Mouse (Mus musculus) cerebellum, postnatal 36 days (tissue): ENCODE results near the gene Guca2b.
A peak's percentile ranks its signal among the peaks of the same experiment; 100 is the strongest.
"Not testable (repeated sequence)": the region's sequence is repeated elsewhere in the genome, so short reads cannot be mapped to it uniquely, and the experiment has no call there.

Experiments used
- DNase-seq, 2 experiments: peaks; one replicate each; pipeline ENCODE4 v3.0.0; 2021 to 2022; ENCODE audit warnings: mixed read lengths in 2 of 2

Gene Guca2b

DNA sequence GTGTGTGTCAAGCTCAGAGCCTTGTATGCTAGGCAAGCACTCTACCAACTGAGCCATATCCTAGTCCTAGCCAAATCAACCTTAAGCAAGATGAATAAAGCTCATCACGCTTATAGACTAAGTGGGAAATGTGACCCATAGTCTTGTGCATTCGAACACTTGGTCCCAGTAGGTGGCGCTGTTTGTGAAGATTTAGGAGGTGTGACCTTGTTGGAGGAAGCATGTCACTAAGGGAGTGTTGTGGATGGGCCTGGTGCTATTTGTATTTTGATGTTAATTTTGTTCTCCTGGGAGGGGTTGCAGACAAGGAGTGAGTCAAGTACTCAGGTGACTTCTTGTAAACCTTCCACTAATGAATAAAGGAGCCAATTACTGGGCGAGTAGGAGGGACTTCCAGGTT lies 16.1 kb downstream of the Guca2b start:
- no peak for DNase-seq

DNA sequence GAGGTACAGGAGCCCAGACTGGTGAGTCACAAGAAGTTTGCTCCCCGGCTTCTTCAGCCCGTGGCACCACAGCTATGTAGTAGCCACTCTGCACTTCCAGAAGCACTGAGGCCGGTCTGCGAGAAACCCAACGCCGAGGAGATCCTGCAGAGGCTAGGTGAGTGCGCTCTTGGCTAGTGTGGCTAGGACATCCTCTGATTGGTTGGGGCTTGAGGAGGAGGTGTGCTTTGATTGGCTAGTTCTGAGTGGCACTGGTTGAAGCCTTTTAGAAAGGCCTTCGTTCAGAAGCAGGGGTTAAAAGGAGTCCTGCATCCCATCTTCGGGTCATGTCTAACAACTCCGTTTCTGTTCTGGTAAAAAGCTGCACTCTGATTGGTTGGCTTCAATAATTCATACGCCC lies 20.1 kb downstream of the Guca2b start:
- DNase-seq, result no peak

DNA sequence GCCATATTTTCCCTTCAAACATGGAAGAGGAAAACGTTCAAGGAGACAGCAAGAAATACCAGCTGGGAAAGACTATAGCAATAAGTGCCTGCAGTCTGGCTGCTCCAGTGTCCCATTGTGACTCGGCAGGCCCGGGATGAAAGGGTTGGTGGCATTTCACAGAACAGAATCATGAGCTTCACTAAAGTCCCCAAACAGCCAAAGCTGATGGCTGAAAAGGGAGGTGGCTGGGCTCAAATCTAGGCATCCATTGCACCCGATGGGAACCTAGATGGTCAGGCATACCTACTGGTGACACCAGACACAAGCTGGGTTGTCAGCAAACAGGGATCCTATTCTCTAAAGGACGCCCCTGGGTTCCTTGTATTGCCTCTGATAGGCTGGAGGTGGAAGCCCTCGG lies 20.8 kb downstream of the Guca2b start:
- no peak for DNase-seq

DNA sequence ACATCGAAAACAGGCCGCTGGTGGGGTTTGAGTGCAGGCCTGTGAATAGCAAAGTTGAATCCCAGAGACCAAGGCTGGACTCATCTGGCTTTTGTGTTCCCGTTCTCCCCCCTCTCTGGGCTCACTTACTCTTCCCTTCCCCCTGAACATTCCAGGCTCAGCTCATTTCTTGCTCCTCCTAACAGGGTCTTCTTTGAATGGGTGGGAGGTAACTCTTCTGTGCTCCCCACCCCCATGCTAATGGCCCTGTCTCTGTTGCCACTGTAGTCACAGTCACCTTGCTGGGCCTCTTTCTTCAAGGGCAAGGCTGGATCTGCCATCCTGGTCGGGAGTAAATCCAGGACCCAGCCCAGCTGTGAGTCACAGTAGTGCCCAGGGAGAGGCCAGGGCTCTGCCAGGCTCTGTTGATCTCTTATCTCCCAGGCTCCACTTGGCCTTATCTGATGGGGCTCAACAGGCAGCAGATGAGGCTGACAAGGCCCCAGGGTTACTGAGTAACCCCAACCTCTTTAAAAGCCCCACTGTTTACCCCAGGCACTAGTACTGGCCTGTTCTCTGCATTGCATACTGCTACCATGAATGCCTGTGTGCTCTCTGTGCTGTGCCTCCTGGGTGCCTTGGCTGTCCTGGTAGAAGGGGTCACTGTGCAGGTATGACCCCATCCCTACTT lies 21.4 kb downstream of the Guca2b start, which contains the start of gene Guca2a:
Gene Guca2a (plus strand): TSS at position 529 of the 670 bp plus-strand sequence.
- DNase-seq, result no peak

DNA sequence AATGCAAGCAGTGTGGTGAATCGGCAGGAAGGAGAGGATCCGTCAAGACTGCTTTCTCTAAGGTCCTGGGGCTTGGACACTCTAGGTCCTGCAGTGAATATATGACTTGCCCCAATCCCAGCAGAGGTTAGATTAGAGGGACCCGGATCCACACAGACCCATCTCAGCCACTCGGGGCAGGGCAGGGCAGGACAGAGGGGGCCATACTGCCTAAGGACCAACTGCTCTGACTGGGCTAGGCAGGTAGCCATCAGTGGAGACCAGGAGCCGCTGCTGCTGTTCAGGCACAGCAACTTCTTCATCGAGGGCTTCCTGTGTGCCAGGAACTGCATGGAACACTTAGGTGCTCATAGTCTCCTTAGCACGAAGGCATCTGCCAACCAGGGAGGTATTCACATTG lies 22.0 kb downstream of the Guca2b start:
- no peak for DNase-seq

DNA sequence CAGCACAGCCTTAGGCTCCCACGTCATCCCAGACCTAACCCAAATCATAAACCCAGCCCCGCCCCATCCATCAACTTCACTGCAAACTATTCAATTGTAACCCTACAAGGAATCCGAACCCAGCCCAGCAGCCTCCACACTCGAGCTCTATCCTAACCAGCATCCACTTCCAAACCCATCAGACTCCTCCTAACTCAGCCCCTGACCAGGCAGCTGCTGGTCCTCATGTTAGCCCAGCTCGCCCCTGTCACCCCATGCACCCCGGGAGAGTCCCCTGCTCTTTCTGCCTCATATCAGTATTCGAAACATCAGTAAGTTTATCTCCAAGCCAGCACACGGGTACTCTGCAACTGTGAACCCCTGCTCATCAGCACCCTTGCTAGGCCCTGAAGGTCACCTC lies 23.1 kb downstream of the Guca2b start:
- no peak for DNase-seq

DNA sequence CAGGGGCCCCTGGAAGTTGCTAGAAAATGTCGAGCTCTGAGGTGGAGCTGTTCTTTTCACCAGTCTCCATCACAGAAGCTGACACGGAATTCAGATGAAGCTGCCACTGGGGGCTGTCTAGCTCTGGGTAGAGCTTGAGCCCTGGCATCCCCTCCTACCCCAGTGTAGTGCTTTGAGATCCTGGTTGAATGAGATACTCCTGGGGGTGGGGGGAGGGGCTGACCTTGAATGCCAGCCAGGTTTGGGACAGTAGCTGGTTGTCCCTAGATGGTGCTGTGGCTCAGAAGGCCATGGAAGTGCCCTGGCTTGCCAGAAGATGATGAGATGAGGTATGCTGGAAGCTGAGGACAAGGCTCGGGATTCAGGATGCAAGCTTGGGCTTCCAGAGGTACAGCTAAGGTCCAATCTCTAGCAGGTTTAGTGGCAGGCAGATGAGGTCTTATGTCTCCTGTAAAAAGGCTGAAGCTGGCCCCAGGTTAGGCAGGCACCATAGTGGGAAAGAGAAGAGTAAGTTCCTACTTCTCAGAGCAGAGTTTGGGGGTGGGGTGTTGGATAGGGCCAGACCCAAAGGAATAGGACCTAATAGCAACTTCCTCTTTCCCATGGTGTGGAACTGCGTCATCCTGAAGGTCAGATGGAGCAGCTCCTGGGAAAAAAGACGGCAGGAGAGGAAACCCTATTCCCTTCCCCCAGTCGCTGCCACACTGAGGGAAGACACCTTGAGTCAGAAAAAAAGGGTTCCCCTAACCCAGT lies 23.7 kb downstream of the Guca2b start:
- no peak for DNase-seq

DNA sequence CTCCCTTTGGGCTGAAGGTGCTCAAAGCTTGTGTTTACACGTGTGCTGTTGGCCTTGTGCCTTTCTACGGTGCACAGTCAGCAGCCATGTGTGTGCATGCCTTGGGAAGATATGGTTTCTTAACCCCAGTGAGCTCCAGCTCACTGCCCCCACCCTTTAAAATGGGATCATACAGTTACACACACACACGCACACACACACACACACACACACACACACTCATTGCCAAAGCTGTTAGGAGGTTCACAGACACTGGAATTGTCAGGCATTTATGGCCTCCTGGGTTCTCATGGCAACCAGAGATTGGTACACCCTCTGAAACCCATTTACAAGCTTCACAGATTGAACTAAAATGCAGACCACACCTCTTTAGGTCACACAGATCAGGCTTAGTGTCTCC lies 24.8 kb downstream of the Guca2b start:
- DNase-seq, result no peak

DNA sequence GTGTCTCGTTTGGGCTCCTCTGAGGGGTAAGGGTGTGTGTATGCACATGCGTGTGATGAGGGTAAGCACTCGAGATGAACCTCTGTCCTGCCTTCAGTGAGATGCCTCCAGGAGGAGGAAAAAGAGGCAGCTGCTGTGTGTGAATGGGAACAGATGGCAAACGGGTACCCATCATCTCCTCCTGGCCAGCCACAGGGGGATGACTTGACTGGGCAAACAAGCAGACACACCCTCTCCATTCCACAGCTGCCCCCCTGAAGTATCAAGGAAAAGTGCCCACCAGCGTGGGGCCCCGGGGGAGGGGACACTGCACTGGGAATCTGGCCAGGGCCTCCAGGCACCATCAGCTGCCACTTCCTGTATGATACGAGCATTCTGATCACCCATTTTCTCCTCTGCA lies 25.4 kb downstream of the Guca2b start:
- no peak for DNase-seq

DNA sequence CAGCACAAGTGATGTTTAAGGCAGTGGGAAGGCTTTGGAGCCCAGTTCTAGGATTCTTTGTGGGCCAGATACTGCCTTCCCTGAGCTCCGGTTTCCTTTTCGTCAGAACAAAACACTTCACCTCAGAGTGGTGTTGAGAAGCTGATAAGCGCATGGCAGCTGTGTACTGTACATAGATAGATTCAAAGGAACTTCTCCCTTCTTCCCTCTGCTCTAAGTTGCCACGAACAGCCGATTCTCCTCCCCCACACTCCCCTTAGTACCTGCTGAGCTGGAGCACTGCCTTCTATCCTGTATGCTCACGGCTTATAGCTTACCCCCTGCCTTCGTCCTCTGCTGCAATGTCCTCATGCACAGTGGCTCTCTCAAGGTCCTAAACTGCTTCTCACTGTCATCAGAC lies 26.0 kb downstream of the Guca2b start:
- no peak for DNase-seq

DNA sequence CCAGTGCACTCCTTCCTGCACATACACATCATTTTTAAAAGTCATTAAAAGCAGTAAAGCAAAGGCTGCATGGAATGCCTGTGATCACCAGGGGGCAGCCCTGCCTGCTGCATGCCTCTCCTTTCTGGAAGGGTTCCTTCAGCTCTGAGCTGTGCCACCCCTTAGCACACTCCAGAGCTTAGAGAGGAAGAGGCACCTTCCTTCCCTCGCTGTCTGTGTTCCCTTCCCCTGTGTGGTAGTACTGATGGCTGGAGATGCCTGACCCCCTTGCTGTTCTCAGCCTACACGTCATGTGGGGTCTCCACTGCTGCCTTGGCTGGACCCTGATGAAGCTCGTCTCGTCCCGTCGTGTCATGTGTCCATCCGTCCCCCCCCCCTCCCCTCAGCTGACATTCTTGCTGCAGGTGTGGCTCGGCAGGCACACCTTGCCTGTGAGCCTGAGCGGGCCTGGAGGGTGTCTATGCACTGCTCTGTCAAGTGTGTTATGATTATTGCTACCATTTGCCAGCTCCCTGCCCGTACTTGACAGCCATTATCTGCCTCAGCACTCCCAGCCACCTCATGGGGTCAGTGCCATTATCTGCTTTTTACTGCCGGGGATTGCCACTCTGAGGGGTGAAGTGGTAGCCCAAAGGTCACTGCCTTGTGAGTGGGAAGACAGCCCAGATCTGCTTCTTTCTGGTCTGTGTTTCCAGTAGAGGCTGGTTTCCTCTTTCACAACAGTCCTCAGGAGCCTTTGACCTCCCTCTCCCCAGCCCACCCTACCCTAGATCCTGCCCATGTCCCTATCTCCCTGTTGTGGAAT lies 27.4 kb downstream of the Guca2b start:
- peak; percentile 33 to 51 for DNase-seq

DNA sequence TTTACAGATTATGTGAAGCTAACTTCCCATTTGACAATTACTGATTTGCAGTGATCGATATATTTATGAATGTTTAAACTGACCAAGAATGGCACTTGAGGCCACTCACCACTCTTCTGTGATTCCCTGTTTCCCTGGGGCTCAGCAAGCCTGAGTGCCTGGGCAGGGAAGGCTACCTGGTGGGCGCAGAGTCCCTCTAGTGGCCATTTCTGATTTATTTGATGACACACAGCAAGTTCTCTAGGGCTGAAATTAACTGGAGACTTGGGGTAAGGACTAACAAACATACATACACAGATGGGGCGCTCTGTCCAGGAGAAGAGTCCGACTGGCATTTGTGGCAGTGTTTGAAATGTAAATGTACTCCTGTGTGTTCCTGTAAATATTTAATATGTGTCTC lies 30.4 kb downstream of the Guca2b start:
- not testable (repeated sequence) for DNase-seq

DNA sequence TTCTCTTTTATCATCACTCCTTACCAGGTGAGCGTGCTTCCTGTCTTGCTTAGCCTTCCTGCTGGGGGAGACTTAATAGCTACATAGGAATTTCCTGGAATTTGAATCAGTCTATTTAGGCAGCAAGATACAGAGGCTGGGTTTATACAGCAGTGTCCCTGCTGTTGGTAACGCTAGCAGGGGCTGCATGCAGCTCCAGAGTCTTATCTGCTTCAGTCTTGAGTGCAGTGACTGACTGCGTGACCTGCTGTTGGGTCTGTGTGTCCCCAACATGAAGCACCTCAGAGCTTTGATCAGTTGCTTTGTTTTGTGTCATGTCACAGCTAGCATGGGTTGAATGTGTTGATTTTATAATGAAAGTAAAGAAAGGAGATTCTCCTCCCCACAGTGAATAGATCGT lies 31.4 kb downstream of the Guca2b start:
- no peak for DNase-seq

DNA sequence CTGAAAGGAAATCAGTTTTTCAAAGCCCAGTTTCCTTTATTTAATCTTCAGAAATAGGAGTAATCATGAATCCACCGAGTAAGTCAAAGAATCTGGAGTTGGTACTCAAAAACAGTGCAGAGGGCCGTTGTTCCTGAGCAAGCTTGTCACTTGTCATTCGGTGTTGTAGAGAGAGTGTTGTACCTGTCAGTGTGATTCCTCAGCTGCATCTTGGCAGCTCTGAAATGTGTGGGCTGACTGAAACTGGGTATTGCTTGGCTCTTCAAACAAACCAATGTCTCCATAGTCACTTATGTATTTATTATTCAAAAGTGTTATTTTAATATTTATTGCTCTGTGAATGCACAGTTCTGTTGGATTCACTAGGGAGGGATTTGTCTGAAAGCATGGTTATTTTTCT lies 31.9 kb downstream of the Guca2b start:
- no peak for DNase-seq

DNA sequence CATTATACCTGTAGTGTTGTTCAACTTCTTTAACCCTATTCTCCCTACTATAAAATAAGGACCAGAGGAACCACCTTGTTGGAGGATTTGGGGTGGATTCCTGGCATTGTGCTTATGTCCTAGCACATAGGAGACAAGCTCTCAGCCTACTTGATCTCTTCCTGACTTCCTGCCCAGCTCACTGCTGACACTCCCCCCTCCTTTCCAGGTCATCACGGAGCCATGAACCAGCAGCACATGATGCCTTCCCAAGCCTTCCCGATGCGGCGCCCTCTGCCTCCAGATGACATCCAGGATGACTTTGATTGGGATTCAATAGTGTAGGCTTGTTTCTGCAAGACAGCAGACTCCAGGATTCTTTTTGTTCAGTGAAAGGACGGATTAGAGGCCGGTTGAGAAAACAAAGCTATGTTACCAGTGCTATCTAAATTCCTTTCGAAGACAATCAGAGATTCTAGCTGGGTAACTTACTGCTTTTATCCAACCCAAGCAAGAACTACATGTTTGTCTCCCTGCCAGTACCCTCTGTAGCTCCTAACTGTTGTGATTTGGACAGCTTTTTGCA lies 32.6 kb downstream of the Guca2b start:
- no peak for DNase-seq

DNA sequence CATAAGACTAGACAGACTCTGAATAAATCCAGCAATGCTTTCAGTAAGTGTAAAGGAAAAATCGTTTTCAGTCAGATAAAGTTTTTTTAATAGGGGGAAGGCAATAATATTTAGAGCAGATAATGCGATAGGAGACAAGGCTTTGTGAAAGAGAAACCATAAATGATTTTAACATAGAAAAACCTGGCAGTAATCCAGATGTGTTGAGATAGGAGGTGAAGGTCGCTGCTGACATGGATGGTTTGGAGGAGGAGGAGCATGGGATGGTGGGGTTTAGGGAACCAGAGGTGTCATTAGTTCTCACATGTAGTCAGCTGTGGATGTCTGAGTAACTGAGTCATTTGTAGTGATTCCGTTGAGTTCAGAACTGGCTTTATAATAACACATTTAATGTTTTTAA lies 44.0 kb downstream of the Guca2b start:
- no peak for DNase-seq

DNA sequence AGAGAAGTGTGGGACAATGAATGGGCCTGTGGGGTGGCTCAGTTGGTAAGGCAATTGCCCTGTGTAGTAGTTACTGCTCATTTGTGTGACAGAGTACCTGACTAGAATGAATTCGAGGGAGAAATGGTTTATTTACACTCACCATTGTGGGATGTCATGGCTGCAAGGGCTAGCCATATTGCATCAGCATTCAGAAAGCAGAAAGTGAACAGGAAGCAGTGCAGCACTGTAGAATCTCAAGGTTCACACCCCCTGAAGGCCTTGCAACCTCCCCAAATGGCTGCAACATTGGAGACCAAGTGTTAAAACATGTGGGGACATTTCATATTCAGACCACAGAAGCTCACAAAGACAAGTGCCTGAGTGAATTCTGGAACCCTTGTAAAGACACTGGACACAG lies 44.7 kb downstream of the Guca2b start:
- DNase-seq, result no peak

DNA sequence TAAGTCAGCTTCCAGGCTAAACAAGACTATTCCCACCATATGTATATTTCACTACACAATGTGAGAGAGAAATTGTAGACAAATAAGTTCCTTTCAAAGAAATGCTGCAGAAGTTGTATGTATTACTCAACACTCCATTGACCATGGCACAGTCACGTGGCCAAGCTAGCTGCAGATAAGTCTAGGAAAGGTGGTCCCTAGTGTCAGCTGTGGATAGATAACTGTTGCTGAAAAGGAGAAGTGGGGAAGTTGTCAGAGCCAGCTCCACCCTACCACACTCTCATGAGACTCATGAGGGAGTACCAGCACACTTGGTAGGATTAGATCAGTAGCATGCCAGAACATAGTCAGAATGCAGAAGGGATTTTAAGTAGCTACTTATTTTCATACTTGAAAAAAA lies 49.3 kb downstream of the Guca2b start:
- DNase-seq, result no peak
